Mouse (Mus musculus) adrenal gland, adult 2 months (tissue): ENCODE measurements around the gene Gli1. TPM values are rescaled to one million over a fixed set of nuclear protein-coding genes. Genes with fewer than 3 reads are reported as not detected.

Experiments used
- polyA plus RNA-seq: library from polyadenylated mRNA; depleted of rRNA; stranded (reverse); fragments of >200 nt; gene quantifications from 2 replicates; pipeline ENCODE4 v1.2.3, GENCODE M21; 2012; rRNA removed
- total RNA-seq, 2 experiments: library from RNA; stranded (reverse); gene quantifications; 2 replicates each; pipeline ENCODE4 v1.2.3; 2021

The Gli1 gene
- total and polyA plus RNA-seq, 3 experiments = 2.6 to 9.1 (median 5.0) TPM

Other genes starting within 250 kb of the Gli1 start
- gene Os9, start 220.8 kb downstream of the Gli1 start, total RNA-seq = 100 to 1,000 TPM; 127 to 147 TPM
- gene Os9, start 220.8 kb downstream of the Gli1 start, polyA plus RNA-seq = 82.2 and 108 TPM in 2 replicates
- 10 to 100 TPM in 1 of 2 experiments, 1 to 10 TPM in 1; 8.3 to 11.6 TPM for gene B4galnt1, start 176.7 kb downstream of the Gli1 start, total RNA-seq
- 17.8 and 19.1 TPM in 2 replicates for gene B4galnt1, start 176.7 kb downstream of the Gli1 start, polyA plus RNA-seq
- under 1 TPM; 0.35 to 0.58 TPM for gene Slc26a10, start 161.3 kb downstream of the Gli1 start, total RNA-seq
- 1.1 and 2.4 TPM in 2 replicates for gene Slc26a10, start 161.3 kb downstream of the Gli1 start, polyA plus RNA-seq
- gene Arhgef25, start 151.9 kb downstream of the Gli1 start, total RNA-seq = 10 to 100 TPM; 16.0 to 25.8 TPM
- 41.3 and 44.9 TPM in 2 replicates for gene Arhgef25, start 151.9 kb downstream of the Gli1 start, polyA plus RNA-seq
- gene Dtx3, start 146.2 kb downstream of the Gli1 start, total RNA-seq = 10 to 100 TPM; 53.6 to 75.7 TPM
- 203 and 219 TPM in 2 replicates for gene Dtx3, start 146.2 kb downstream of the Gli1 start, polyA plus RNA-seq
- 10 to 100 TPM; 41.6 to 47.8 TPM for gene Pip4k2c, start 130.4 kb downstream of the Gli1 start, total RNA-seq
- gene Pip4k2c, start 130.4 kb downstream of the Gli1 start, polyA plus RNA-seq = 21.7 and 22.5 TPM in 2 replicates
- 1 to 10 TPM; 6.2 to 7.8 TPM for gene Kif5a, start 78.6 kb downstream of the Gli1 start, total RNA-seq
- gene Kif5a, start 78.6 kb downstream of the Gli1 start, polyA plus RNA-seq = 28.9 and 30.1 TPM in 2 replicates
- 100 to 1,000 TPM; 149 to 168 TPM for gene Dctn2, start 75.6 kb downstream of the Gli1 start, total RNA-seq
- gene Dctn2, start 75.6 kb downstream of the Gli1 start, polyA plus RNA-seq = 205 and 234 TPM in 2 replicates
- 10 to 100 TPM; 39.7 to 45.0 TPM for gene Mbd6, start 53.0 kb downstream of the Gli1 start, total RNA-seq
- 99.9 and 105 TPM in 2 replicates for gene Mbd6, start 53.0 kb downstream of the Gli1 start, polyA plus RNA-seq
- 100 to 1,000 TPM; 106 to 128 TPM for gene Mars, start 30.2 kb downstream of the Gli1 start, total RNA-seq
- 90.6 and 111 TPM in 2 replicates for gene Mars, start 30.2 kb downstream of the Gli1 start, polyA plus RNA-seq
- 1 to 10 TPM; 1.9 to 2.7 TPM for gene Arhgap9, start 20.0 kb downstream of the Gli1 start, total RNA-seq
- gene Arhgap9, start 20.0 kb downstream of the Gli1 start, polyA plus RNA-seq = 2.7 and 3.7 TPM in 2 replicates
- gene Inhbe, start 12.4 kb upstream of the Gli1 start, total RNA-seq = not detected
- gene Inhbe, start 12.4 kb upstream of the Gli1 start, polyA plus RNA-seq = 0.01 and 0.02 TPM in 2 replicates
- under 1 TPM in 1 of 2 experiments, not detected in 1; 0.20 TPM for gene Inhbc, start 28.5 kb upstream of the Gli1 start, total RNA-seq
- gene Inhbc, start 28.5 kb upstream of the Gli1 start, polyA plus RNA-seq = 0.08 TPM in 1 of 2 replicates, not detected in the other
- 100 to 1,000 TPM; 116 to 127 TPM for gene R3hdm2, start 38.4 kb upstream of the Gli1 start, total RNA-seq
- 182 and 274 TPM in 2 replicates for gene R3hdm2, start 38.4 kb upstream of the Gli1 start, polyA plus RNA-seq
- gene Stac3, start 159.7 kb upstream of the Gli1 start, total RNA-seq = 1 to 10 TPM in 1 of 2 experiments, under 1 TPM in 1; 0.93 to 1.8 TPM
- gene Stac3, start 159.7 kb upstream of the Gli1 start, polyA plus RNA-seq = 1.5 and 2.5 TPM in 2 replicates
- gene Ndufa4l2, start 173.0 kb upstream of the Gli1 start, total RNA-seq = 10 to 100 TPM; 45.8 to 53.5 TPM
- gene Ndufa4l2, start 173.0 kb upstream of the Gli1 start, polyA plus RNA-seq = 86.0 and 107 TPM in 2 replicates
- 10 to 100 TPM; 43.3 to 48.8 TPM for gene Shmt2, start 180.5 kb upstream of the Gli1 start, total RNA-seq
- 84.2 and 106 TPM in 2 replicates for gene Shmt2, start 180.5 kb upstream of the Gli1 start, polyA plus RNA-seq
- 10 to 100 TPM in 1 of 2 experiments, 1 to 10 TPM in 1; 5.0 to 11.7 TPM for gene Nxph4, start 192.6 kb upstream of the Gli1 start, total RNA-seq
- gene Nxph4, start 192.6 kb upstream of the Gli1 start, polyA plus RNA-seq = 7.4 and 7.8 TPM in 2 replicates